Mouse (Mus musculus): ENCODE results near the gene Smim6. TPM values are rescaled to one million over a fixed set of nuclear protein-coding genes. Genes with fewer than 3 reads are reported as not detected.

Gene Smim6
- total RNA-seq, 2 experiments from 2014 or later: 0.26 to 7.5 TPM

- ATAC-seq (replicated peaks; ENCODE audit: low FRiP score, poor library complexity, severe bottlenecking): no peak
Measured at GRCm38 (mm10) chr11:115929818-115930217, 18.0 kb downstream of the Smim6 start.

- ATAC-seq (replicated peaks; ENCODE audit: low FRiP score, poor library complexity, severe bottlenecking): no peak
Measured at GRCm38 (mm10) chr11:115931235-115931634, 19.4 kb downstream of the Smim6 start.

- ATAC-seq (replicated peaks; ENCODE audit: low FRiP score, poor library complexity, severe bottlenecking): peak; percentile 95
Measured at GRCm38 (mm10) chr11:115933108-115933746, 21.4 kb downstream of the Smim6 start, which contains the start of the genes Sap30bp and Recql5. Gene Sap30bp (plus strand): TSS chr11:115933282. Gene Recql5 (minus strand): TSS chr11:115933477.

- ATAC-seq (replicated peaks; ENCODE audit: low FRiP score, poor library complexity, severe bottlenecking): no peak
Measured at GRCm38 (mm10) chr11:115933747-115934110, 21.9 kb downstream of the Smim6 start.

- ATAC-seq (replicated peaks; ENCODE audit: low FRiP score, poor library complexity, severe bottlenecking): peak; percentile 79
Measured at GRCm38 (mm10) chr11:115939690-115940329, 28.0 kb downstream of the Smim6 start.

- ATAC-seq (replicated peaks; ENCODE audit: low FRiP score, poor library complexity, severe bottlenecking): no peak
Measured at GRCm38 (mm10) chr11:115941980-115942379, 30.2 kb downstream of the Smim6 start.

GRCm38 (mm10) chr11:115945247-115945646 is 33.4 kb downstream of the Smim6 start:
- ATAC-seq (replicated peaks; ENCODE audit: low FRiP score, poor library complexity, severe bottlenecking): no peak

GRCm38 (mm10) chr11:115946221-115946828 is 34.5 kb downstream of the Smim6 start:
- no peak for ATAC-seq (replicated peaks; ENCODE audit: low FRiP score, poor library complexity, severe bottlenecking)

GRCm38 (mm10) chr11:115948316-115948715 is 36.5 kb downstream of the Smim6 start:
- ATAC-seq (replicated peaks; ENCODE audit: low FRiP score, poor library complexity, severe bottlenecking): no peak

GRCm38 (mm10) chr11:115950719-115951118 is 38.9 kb downstream of the Smim6 start:
- ATAC-seq (replicated peaks; ENCODE audit: low FRiP score, poor library complexity, severe bottlenecking): no peak

GRCm38 (mm10) chr11:115954712-115955111 is 42.9 kb downstream of the Smim6 start:
- ATAC-seq (replicated peaks; ENCODE audit: low FRiP score, poor library complexity, severe bottlenecking): no peak

- ATAC-seq (replicated peaks; ENCODE audit: low FRiP score, poor library complexity, severe bottlenecking): 0 out of 2 replicates have a peak, but pooled peaks have one; percentile 11
Measured at GRCm38 (mm10) chr11:115955195-115955858, 43.5 kb downstream of the Smim6 start.

- ATAC-seq (replicated peaks; ENCODE audit: low FRiP score, poor library complexity, severe bottlenecking): no peak
Measured at GRCm38 (mm10) chr11:115956453-115956852, 44.6 kb downstream of the Smim6 start.

GRCm38 (mm10) chr11:115957971-115958370 is 46.2 kb downstream of the Smim6 start:
- no peak for ATAC-seq (replicated peaks; ENCODE audit: low FRiP score, poor library complexity, severe bottlenecking)

GRCm38 (mm10) chr11:115959018-115959417 is 47.2 kb downstream of the Smim6 start:
- no peak for ATAC-seq (replicated peaks; ENCODE audit: low FRiP score, poor library complexity, severe bottlenecking)

- no peak for ATAC-seq (replicated peaks; ENCODE audit: low FRiP score, poor library complexity, severe bottlenecking)
Measured at GRCm38 (mm10) chr11:115962651-115963412, 51.0 kb downstream of the Smim6 start.
